Mouse (Mus musculus): Measurements from ENCODE around the gene Cby1.

Cby1 gene

GRCm38 (mm10) chr15:79677936-79678335, 18.9 kb downstream of the Cby1 start:
- no peak for DNase-seq (ENCODE audit: low spot score in 2 of 2)

GRCm38 (mm10) chr15:79681973-79682372, 23.0 kb downstream of the Cby1 start:
- DNase-seq (ENCODE audit: low spot score in 2 of 2): no peak

- DNase-seq (ENCODE audit: low spot score in 2 of 2): no peak
Observed at GRCm38 (mm10) chr15:79683146-79683545, 24.1 kb downstream of the Cby1 start.

GRCm38 (mm10) chr15:79683707-79684465, 24.9 kb downstream of the Cby1 start:
- no peak for DNase-seq (ENCODE audit: low spot score in 2 of 2)

GRCm38 (mm10) chr15:79684616-79685015, 25.6 kb downstream of the Cby1 start:
- no peak for DNase-seq (ENCODE audit: low spot score in 2 of 2)

GRCm38 (mm10) chr15:79685141-79685641, 26.2 kb downstream of the Cby1 start:
- DNase-seq (ENCODE audit: low spot score in 2 of 2): no peak

GRCm38 (mm10) chr15:79686046-79686869, 27.3 kb downstream of the Cby1 start:
- no peak for DNase-seq (ENCODE audit: low spot score in 2 of 2)

- DNase-seq (ENCODE audit: low spot score in 2 of 2): peak; percentile 60 to 66
Observed at GRCm38 (mm10) chr15:79687175-79687574, 28.2 kb downstream of the Cby1 start.

- peak; percentile 95 to 96 for DNase-seq (ENCODE audit: low spot score in 2 of 2)
Observed at GRCm38 (mm10) chr15:79687646-79688267, 28.8 kb downstream of the Cby1 start, which contains the start of gene Josd1. Josd1 (minus strand) TSS chr15:79687919.

- no peak for DNase-seq (ENCODE audit: low spot score in 2 of 2)
Observed at GRCm38 (mm10) chr15:79688268-79688956, 29.4 kb downstream of the Cby1 start.

GRCm38 (mm10) chr15:79689662-79690425, 30.8 kb downstream of the Cby1 start:
- DNase-seq (ENCODE audit: low spot score in 2 of 2): no peak

- peak; percentile 99 for DNase-seq (ENCODE audit: low spot score in 2 of 2)
Observed at GRCm38 (mm10) chr15:79690426-79691022, 31.5 kb downstream of the Cby1 start, which contains the start of gene Gtpbp1. Gtpbp1 (plus strand) TSS chr15:79690845.

- peak; percentile 55 to 67 for DNase-seq (ENCODE audit: low spot score in 2 of 2)
Observed at GRCm38 (mm10) chr15:79691023-79691508, 32.1 kb downstream of the Cby1 start.

- DNase-seq (ENCODE audit: low spot score in 2 of 2): no peak
Observed at GRCm38 (mm10) chr15:79692334-79692733, 33.3 kb downstream of the Cby1 start.

- no peak for DNase-seq (ENCODE audit: low spot score in 2 of 2)
Observed at GRCm38 (mm10) chr15:79693740-79694139, 34.7 kb downstream of the Cby1 start.

- no peak for DNase-seq (ENCODE audit: low spot score in 2 of 2)
Observed at GRCm38 (mm10) chr15:79694512-79694911, 35.5 kb downstream of the Cby1 start.

GRCm38 (mm10) chr15:79695516-79695915, 36.5 kb downstream of the Cby1 start:
- DNase-seq (ENCODE audit: low spot score in 2 of 2): no peak

- no peak for DNase-seq (ENCODE audit: low spot score in 2 of 2)
Observed at GRCm38 (mm10) chr15:79696508-79696907, 37.5 kb downstream of the Cby1 start.

GRCm38 (mm10) chr15:79697011-79697410, 38.0 kb downstream of the Cby1 start:
- no peak for DNase-seq (ENCODE audit: low spot score in 2 of 2)

GRCm38 (mm10) chr15:79697558-79698187, 38.7 kb downstream of the Cby1 start:
- DNase-seq (ENCODE audit: low spot score in 2 of 2): no peak

Data from right cerebral cortex, postnatal 10 days (tissue).